Mouse (Mus musculus) bone marrow macrophage, adult 2 months (primary cell): ENCODE results near the gene Eif5.

Source experiments
- CTCF ChIP-seq: IDR thresholded peaks from 2 replicates; pipeline ENCODE4 v1.5.1; 2012; ENCODE audit warnings: low read depth, mild to moderate bottlenecking, low read length, moderate library complexity
- POLR2A ChIP-seq: IDR thresholded peaks from 2 replicates; pipeline ENCODE4 v1.6.1; 2012; ENCODE audit warnings: mild to moderate bottlenecking, low read depth, low read length, borderline replicate concordance

DNA sequence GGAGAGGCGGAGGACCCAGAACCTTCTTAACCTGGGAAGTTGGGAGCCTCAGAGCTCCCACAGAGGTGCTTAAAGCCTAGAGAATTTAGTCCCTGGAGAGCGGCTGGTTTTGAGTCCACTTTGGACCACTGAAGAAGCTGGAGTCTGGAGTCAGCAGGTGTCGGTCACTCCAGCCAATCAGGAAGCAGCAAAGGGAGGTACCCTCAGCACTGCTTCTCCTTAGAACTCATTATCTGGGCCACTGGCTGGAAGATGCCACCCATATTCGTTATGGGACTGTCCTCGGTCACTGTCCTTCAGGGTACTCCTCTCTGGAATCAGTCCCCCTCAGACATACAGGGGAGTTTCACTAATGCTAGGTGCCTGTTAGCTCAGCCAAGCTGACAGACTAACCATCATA is 21.9 kb upstream of the Eif5 start:
- TF ChIP-seq CTCF (no peak), POLR2A (no peak)
